Comparison of ENCODE assay signal across 22 mouse cellular contexts in genomic region chrX:157020337-157020736, GRCm38 (mm10).
DNase-seq lines count a peak whose midpoint lies in the region; ATAC-seq and TF ChIP-seq lines count a peak whose summit lies in the region.
"Had no signal": no experiment of that assay in that cellular context is flagged by ENCODE, and none has a peak within 500 bp of the region (broad histone marks: within the 10 kb centered on the region; RNA-seq: fewer than 3 reads in every experiment).

No protein-coding gene starts in this region.

- no peak overlapping the region for H3K4me2 ChIP-seq in kidney, embryonic 14.5 days (replicated peaks; ENCODE audit: low read depth, low read length)
- H3K4me2 ChIP-seq in kidney, embryonic 15.5 days, result no peak overlapping the region
- H3K4me2 ChIP-seq in kidney, embryonic 16.5 days (replicated peaks; ENCODE audit: low read depth, low read length), result no peak overlapping the region
- no peak overlapping the region for H3K4me2 ChIP-seq in kidney, postnatal 0 days (ENCODE audit: low read length)

- H3K27me3 ChIP-seq in kidney, embryonic 14.5 days (ENCODE audit: control insufficient read depth, insufficient read depth, low read length), result no peaks in the 10 kb centered on the region
- H3K27me3 ChIP-seq in kidney, embryonic 15.5 days, result no peaks in the 10 kb centered on the region
- H3K27me3 ChIP-seq in kidney, embryonic 16.5 days (ENCODE audit: insufficient read depth, low read length), result no peaks in the 10 kb centered on the region
- H3K27me3 ChIP-seq in kidney, postnatal 0 days (ENCODE audit: insufficient read depth, low read length), result no peaks in the 10 kb centered on the region
- H3K27me3 ChIP-seq: CH12.LX had no signal

- peak; percentile 76 for ATAC-seq in kidney, embryonic 14.5 days (ENCODE audit: low FRiP score, low TSS enrichment)
- peak; percentile 71 for ATAC-seq in kidney, embryonic 15.5 days (replicated peaks; ENCODE audit: low FRiP score)
- peak; percentile 63; the same call in 1 of the 2 replicates for ATAC-seq in kidney, embryonic 16.5 days (ENCODE audit: low FRiP score, low TSS enrichment)
- ATAC-seq in kidney, postnatal 0 days (replicated peaks; ENCODE audit: low FRiP score, low read depth), result no peak
- ATAC-seq: activated CD4-positive, CD25-positive, alpha-beta regulatory T cell, adult 4 months; CD4-positive, CD25-positive, alpha-beta regulatory T cell, adult 4 months; Patski had no signal

- no peaks in the 10 kb centered on the region for H3K9me3 ChIP-seq in kidney, embryonic 14.5 days (ENCODE audit: control insufficient read depth, low read length)
- no peaks in the 10 kb centered on the region for H3K9me3 ChIP-seq in kidney, embryonic 15.5 days (replicated peaks)
- H3K9me3 ChIP-seq in kidney, embryonic 16.5 days (ENCODE audit: low read length), result no peaks in the 10 kb centered on the region
- no peaks in the 10 kb centered on the region for H3K9me3 ChIP-seq in kidney, postnatal 0 days (replicated peaks; ENCODE audit: low read length)
- H3K9me3 ChIP-seq: G1E had no signal

- H3K4me1 ChIP-seq in kidney, embryonic 14.5 days (ENCODE audit: control insufficient read depth, insufficient read depth, low read length), result no peaks in the 10 kb centered on the region
- no peaks in the 10 kb centered on the region for H3K4me1 ChIP-seq in kidney, embryonic 15.5 days
- H3K4me1 ChIP-seq in kidney, embryonic 16.5 days (ENCODE audit: insufficient read depth, low read length), result no peaks in the 10 kb centered on the region
- no peaks in the 10 kb centered on the region for H3K4me1 ChIP-seq in kidney, postnatal 0 days (replicated peaks; ENCODE audit: insufficient read depth, low read length)

- H3K9ac ChIP-seq in kidney, embryonic 14.5 days (ENCODE audit: low read depth, low read length), result no peak overlapping the region
- H3K9ac ChIP-seq in kidney, embryonic 15.5 days, result no peak overlapping the region
- H3K9ac ChIP-seq in kidney, embryonic 16.5 days (replicated peaks; ENCODE audit: low read length), result no peak overlapping the region
- no peak overlapping the region for H3K9ac ChIP-seq in kidney, postnatal 0 days (ENCODE audit: low read depth, low read length)

- TF ChIP-seq CTCF in kidney, postnatal 0 days (IDR thresholded peaks at IDR 0.05; ENCODE audit: low read depth), result no peak

- H3K27ac ChIP-seq in kidney, embryonic 14.5 days (ENCODE audit: low read depth, low read length), result no peak overlapping the region
- H3K27ac ChIP-seq in kidney, embryonic 15.5 days, result no peak overlapping the region
- H3K27ac ChIP-seq in kidney, embryonic 16.5 days (ENCODE audit: low read length), result no peak overlapping the region
- no peak overlapping the region for H3K27ac ChIP-seq in kidney, postnatal 0 days

- 58% methylated on average over 3 of the region's 3 CpGs for WGBS in kidney, embryonic 14.5 days
- WGBS in kidney, embryonic 15.5 days, result 41% methylated on average over 3 of the region's 3 CpGs
- WGBS in kidney, embryonic 16.5 days, result 34% methylated on average over 3 of the region's 3 CpGs
- 48% methylated on average over 3 of the region's 3 CpGs for WGBS in kidney, postnatal 0 days

- no peaks in the 10 kb centered on the region for H3K36me3 ChIP-seq in kidney, embryonic 14.5 days (ENCODE audit: control insufficient read depth, insufficient read depth, low read length)
- H3K36me3 ChIP-seq in kidney, embryonic 15.5 days, result no peaks in the 10 kb centered on the region
- H3K36me3 ChIP-seq in kidney, embryonic 16.5 days (ENCODE audit: insufficient read depth, low read length), result no peaks in the 10 kb centered on the region
- H3K36me3 ChIP-seq in kidney, postnatal 0 days (ENCODE audit: insufficient read depth, low read length), result no peaks in the 10 kb centered on the region
- H3K36me3 ChIP-seq: G1E had no signal

- H3K4me3 ChIP-seq in kidney, embryonic 14.5 days (ENCODE audit: low read length), result no peak overlapping the region
- H3K4me3 ChIP-seq in kidney, embryonic 15.5 days (replicated peaks), result no peak overlapping the region
- H3K4me3 ChIP-seq in kidney, embryonic 16.5 days (ENCODE audit: low read length), result no peak overlapping the region
- H3K4me3 ChIP-seq in kidney, postnatal 0 days (replicated peaks; ENCODE audit: low read depth, low read length), result no peak overlapping the region

- DNase-seq in kidney, postnatal 25 days, result no peak
- DNase-seq in kidney, postnatal 14 days, result no peak
- DNase-seq in kidney, postnatal 36 days, result no peak
- peak; percentile 23 for DNase-seq in kidney, postnatal 0 days (ENCODE audit: low spot score)
- no peak for DNase-seq in kidney, postnatal 10 days
- DNase-seq: adrenal gland, adult 2 months; adrenal gland, adult 8-10 months; adrenal gland, postnatal 10 days; adrenal gland, postnatal 14 days; adrenal gland, postnatal 25 days; adrenal gland, postnatal 36 days; B cell, adult 2 months; cerebellum, adult 11 months; cerebellum, adult 11-12 months had no signal
